ENCODE assay signal across 26 mouse cellular contexts in the genomic region with DNA sequence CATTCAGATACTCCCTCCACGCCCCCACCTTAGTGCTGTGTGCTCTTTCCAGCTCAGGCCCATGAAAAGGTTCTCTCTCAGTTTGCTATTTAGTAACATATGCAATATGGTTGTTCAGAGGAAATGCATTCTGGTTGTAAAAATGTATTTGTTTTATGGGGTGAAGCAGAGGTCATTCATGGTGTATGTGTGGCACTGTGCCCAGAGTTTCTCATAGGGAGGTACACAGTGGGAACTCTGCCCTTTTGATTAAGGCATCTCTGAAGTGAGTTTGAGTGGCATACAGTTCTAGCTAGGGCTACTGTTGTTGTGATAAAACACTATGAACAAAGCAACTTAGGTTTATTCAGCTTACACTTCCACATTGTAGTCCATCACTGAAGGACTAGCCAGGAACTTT.
DNase-seq lines count a peak whose midpoint lies in the region; ATAC-seq and TF ChIP-seq lines count a peak whose summit lies in the region.
"Had no signal": no experiment of that assay in that cellular context is flagged by ENCODE, and none has a peak within 500 bp of the region (broad histone marks: within the 10 kb centered on the region; RNA-seq: fewer than 3 reads in every experiment).

No protein-coding gene starts in this region.

- H3K4me1 ChIP-seq in lung, postnatal 0 days (ENCODE audit: insufficient read depth, low read depth, low read length) = 0 out of 2 replicates have a peak, but pooled peaks cover 4% of the 10 kb centered on the region
- peaks cover 4% of the 10 kb centered on the region; the same call in 1 of the 2 replicates for H3K4me1 ChIP-seq in intestine, embryonic 16.5 days (ENCODE audit: control insufficient read depth, insufficient read depth, low read length)
- no peaks in the 10 kb centered on the region for H3K4me1 ChIP-seq in stomach, postnatal 0 days (replicated peaks; ENCODE audit: control insufficient read depth, insufficient read depth)
- H3K4me1 ChIP-seq: embryonic facial prominence, embryonic 12.5 days; heart, embryonic 12.5 days; heart, embryonic 15.5 days; hindbrain, embryonic 13.5 days had no signal

- 58% methylated on average over 1 of the region's 1 CpGs for WGBS in lung, postnatal 0 days
- 67% methylated on average over 1 of the region's 1 CpGs for WGBS in intestine, embryonic 16.5 days
- 25% methylated on average over 1 of the region's 1 CpGs for WGBS in large intestine, adult 2 months
- WGBS in stomach, postnatal 0 days = 80% methylated on average over 1 of the region's 1 CpGs

- no peaks in the 10 kb centered on the region for H3K36me3 ChIP-seq in lung, postnatal 0 days (ENCODE audit: insufficient read depth, low read length)
- no peaks in the 10 kb centered on the region for H3K36me3 ChIP-seq in intestine, embryonic 16.5 days (ENCODE audit: control insufficient read depth, insufficient read depth, low read length)
- no peaks in the 10 kb centered on the region for H3K36me3 ChIP-seq in stomach, postnatal 0 days (ENCODE audit: control insufficient read depth, insufficient read depth, low read length)
- H3K36me3 ChIP-seq: embryonic facial prominence, embryonic 12.5 days; embryonic facial prominence, embryonic 15.5 days; heart, embryonic 12.5 days; heart, embryonic 15.5 days; hindbrain, embryonic 10.5 days; hindbrain, embryonic 13.5 days had no signal

- H3K27ac ChIP-seq in lung, postnatal 0 days (ENCODE audit: low read length) = no peak overlapping the region
- no peak overlapping the region for H3K27ac ChIP-seq in intestine, embryonic 16.5 days (ENCODE audit: low read length)
- no peak overlapping the region for H3K27ac ChIP-seq in stomach, postnatal 0 days (replicated peaks)
- H3K27ac ChIP-seq: embryonic facial prominence, embryonic 12.5 days; embryonic facial prominence, embryonic 15.5 days; heart, embryonic 15.5 days; hindbrain, embryonic 10.5 days; hindbrain, embryonic 13.5 days had no signal

- H3K9ac ChIP-seq in lung, postnatal 0 days (replicated peaks; ENCODE audit: low read depth) = no peak overlapping the region
- no peak overlapping the region for H3K9ac ChIP-seq in intestine, embryonic 16.5 days (ENCODE audit: low read depth, low read length)
- H3K9ac ChIP-seq in stomach, postnatal 0 days (ENCODE audit: low read length) = no peak overlapping the region
- H3K9ac ChIP-seq: embryonic facial prominence, embryonic 12.5 days; embryonic facial prominence, embryonic 15.5 days; forebrain, postnatal 0 days; heart, embryonic 12.5 days; heart, embryonic 15.5 days; hindbrain, embryonic 13.5 days had no signal

- ATAC-seq in lung, postnatal 0 days = peak; percentile 27; the same call in 1 of the 2 replicates
- ATAC-seq in intestine, embryonic 16.5 days = peak; percentile 40; the same call in 1 of the 2 replicates
- ATAC-seq in stomach, postnatal 0 days (ENCODE audit: low FRiP score, low TSS enrichment) = peak; percentile 80; the same call in 1 of the 2 replicates
- ATAC-seq: CD4-positive, CD25-positive, alpha-beta regulatory T cell, adult 4 months; forebrain, embryonic 14.5 days; forebrain, postnatal 0 days had no signal

- H3K4me3 ChIP-seq in lung, postnatal 0 days (ENCODE audit: low read depth, low read length) = no peak overlapping the region
- no peak overlapping the region for H3K4me3 ChIP-seq in intestine, embryonic 16.5 days (ENCODE audit: low read length)
- H3K4me3 ChIP-seq in stomach, postnatal 0 days (ENCODE audit: low read depth, low read length) = no peak overlapping the region
- H3K4me3 ChIP-seq: embryonic facial prominence, embryonic 12.5 days; embryonic facial prominence, embryonic 15.5 days; heart, embryonic 12.5 days; heart, embryonic 15.5 days; hindbrain, embryonic 10.5 days; hindbrain, embryonic 13.5 days had no signal

- DNase-seq in lung, postnatal 0 days (ENCODE audit: low spot score) = peak; percentile 37
- DNase-seq in lung, adult 18-20 months = no peak
- peak; percentile 65 for DNase-seq in large intestine, adult 2 months (ENCODE audit: low read depth, low spot score)
- DNase-seq in stomach, postnatal 0 days (ENCODE audit: low spot score) = peak; percentile 33
- DNase-seq in spleen, adult 12 weeks (ENCODE audit: low spot score) = no peak
- no peak for DNase-seq in natural killer cell, adult 2 months (ENCODE audit: low spot score in 2 of 2)
- DNase-seq: adrenal gland, adult 2 months; adrenal gland, postnatal 14 days; cerebellum, adult 11 months; cerebellum, adult 2 months; cerebellum, adult 9-11 months; cerebellum, postnatal 25 days; forebrain, postnatal 0 days; gastrocnemius, postnatal 25 days; heart, adult 18-20 months; heart, postnatal 10 days; heart, postnatal 36 days had no signal

- no peak for TF ChIP-seq CTCF in lung, postnatal 0 days (IDR thresholded peaks at IDR 0.05)
- no peak for TF ChIP-seq CTCF in stomach, postnatal 0 days (IDR thresholded peaks at IDR 0.05; ENCODE audit: low read depth)

- H3K4me2 ChIP-seq in lung, postnatal 0 days (replicated peaks; ENCODE audit: low read depth, low read length) = no peak overlapping the region
- no peak overlapping the region for H3K4me2 ChIP-seq in intestine, embryonic 16.5 days (ENCODE audit: low read depth, low read length)
- H3K4me2 ChIP-seq in stomach, postnatal 0 days (replicated peaks; ENCODE audit: low read depth) = no peak overlapping the region
- H3K4me2 ChIP-seq: embryonic facial prominence, embryonic 12.5 days; embryonic facial prominence, embryonic 15.5 days; heart, embryonic 12.5 days; heart, embryonic 15.5 days; hindbrain, embryonic 13.5 days had no signal

- H3K27me3 ChIP-seq in lung, postnatal 0 days (replicated peaks; ENCODE audit: insufficient read depth, low read length) = no peaks in the 10 kb centered on the region
- no peaks in the 10 kb centered on the region for H3K27me3 ChIP-seq in intestine, embryonic 16.5 days (replicated peaks; ENCODE audit: control insufficient read depth, insufficient read depth, low read length)
- no peaks in the 10 kb centered on the region for H3K27me3 ChIP-seq in stomach, postnatal 0 days (ENCODE audit: control insufficient read depth, insufficient read depth, low read length)

- no peak for TF ChIP-seq EP300 in lung, postnatal 0 days (IDR thresholded peaks at IDR 0.05)
- no peak for TF ChIP-seq EP300 in stomach, postnatal 0 days (optimal IDR thresholded peaks at IDR 0.05)

- H3K9me3 ChIP-seq in lung, postnatal 0 days (ENCODE audit: low read length) = no peaks in the 10 kb centered on the region
- no peaks in the 10 kb centered on the region for H3K9me3 ChIP-seq in intestine, embryonic 16.5 days (ENCODE audit: control insufficient read depth, low read length)
- no peaks in the 10 kb centered on the region for H3K9me3 ChIP-seq in stomach, postnatal 0 days (ENCODE audit: control insufficient read depth, low read length)
- H3K9me3 ChIP-seq: embryonic facial prominence, embryonic 12.5 days; embryonic facial prominence, embryonic 15.5 days; heart, embryonic 12.5 days; heart, embryonic 15.5 days; hindbrain, embryonic 13.5 days had no signal

Comparison
In these comparisons a context has a peak if more than half of its experiments do, and no peak if none do; other contexts are left out.
1. DNase-seq: peak in lung, postnatal 0 days (single experiment), large intestine, adult 2 months (single experiment) and stomach, postnatal 0 days (single experiment); none in lung, adult 18-20 months (0 of 2), spleen, adult 12 weeks (single experiment) and natural killer cell, adult 2 months (0 of 2).
2. ATAC-seq: peak in every context shown above with its lines; median percentile 80 in stomach, postnatal 0 days; 40 in intestine, embryonic 16.5 days; 27 in lung, postnatal 0 days.